Mouse (Mus musculus) spleen, adult 18-20 months (tissue): ENCODE data around the gene Rcan2.

Experiments
- DNase-seq, 2 experiments: peaks; one replicate each; pipeline ENCODE4 v3.0.0; 2022; ENCODE audit warnings: mixed read lengths in 2 of 2

The Rcan2 gene

GRCm38 (mm10) chr17:44083156-44083555, 282.0 kb downstream of the Rcan2 start:
- DNase-seq: no peak

GRCm38 (mm10) chr17:44088226-44088625, 287.1 kb downstream of the Rcan2 start:
- DNase-seq: no peak
